7 mouse cellular contexts compared by ENCODE assay signal in the genomic region with DNA sequence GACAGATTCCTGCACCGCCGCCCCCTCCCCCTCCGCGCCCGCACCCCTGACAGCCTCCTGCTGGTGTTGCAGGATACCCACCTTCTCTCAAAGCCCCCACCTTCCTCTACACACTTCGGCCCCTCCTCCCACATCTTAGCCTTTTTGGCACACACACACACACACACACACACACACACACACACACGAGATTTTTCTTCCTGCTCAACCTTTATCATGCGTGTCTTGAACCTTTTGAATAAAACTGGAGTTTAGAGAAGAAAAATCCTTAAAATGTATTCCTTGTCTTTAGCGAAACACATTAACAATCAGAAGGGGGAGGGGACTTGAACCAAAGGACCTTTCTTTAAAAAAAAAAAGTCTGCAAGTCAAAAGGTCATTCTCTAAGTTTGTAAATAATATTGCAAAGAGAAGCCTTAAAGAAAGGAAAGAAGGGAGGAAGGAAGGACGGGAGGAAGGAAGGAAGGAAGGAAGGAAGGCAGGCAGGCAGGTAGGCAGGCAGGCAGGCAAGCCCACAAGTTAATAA.
A peak's percentile ranks its signal among the peaks of the same experiment; 100 is the strongest.
DNase-seq lines count a peak whose midpoint lies in the region; ATAC-seq and TF ChIP-seq lines count a peak whose summit lies in the region.

No protein-coding gene starts in this region.

- no peaks in the 10 kb centered on the region; the same call in 1 of the 2 replicates for H3K4me1 ChIP-seq in lung, embryonic 16.5 days (replicated peaks; ENCODE audit: control insufficient read depth, insufficient read depth, low read length)
- H3K4me1 ChIP-seq in forebrain, embryonic 10.5 days, result 0 out of 2 replicates have a peak, but pooled peaks cover 3% of the 10 kb centered on the region
- peaks cover 41% of the 10 kb centered on the region for H3K4me1 ChIP-seq in limb, embryonic 10.5 days
- peaks cover 8% of the 10 kb centered on the region for H3K4me1 ChIP-seq in small intestine, adult 2 months (ENCODE audit: control insufficient read depth, insufficient read depth, insufficient read length, low read length)

- H3K9ac ChIP-seq in lung, embryonic 16.5 days (ENCODE audit: low read length), result peak overlapping the region; percentile 70

- ATAC-seq in lung, embryonic 16.5 days (ENCODE audit: low read depth), result no peak

- H3K4me2 ChIP-seq in lung, embryonic 16.5 days (ENCODE audit: low read depth, low read length), result peak overlapping the region; percentile 94

- no peak overlapping the region for H3K27ac ChIP-seq in lung, embryonic 16.5 days (ENCODE audit: low read length)
- peak overlapping the region; percentile 100 for H3K27ac ChIP-seq in forebrain, embryonic 10.5 days
- H3K27ac ChIP-seq in limb, embryonic 10.5 days, result peak overlapping the region; percentile 96
- no peak overlapping the region for H3K27ac ChIP-seq in small intestine, adult 2 months (ENCODE audit: insufficient read depth, low read depth, low read length)

- no peaks in the 10 kb centered on the region for H3K36me3 ChIP-seq in lung, embryonic 16.5 days (ENCODE audit: control insufficient read depth, insufficient read depth, low read length)
- H3K36me3 ChIP-seq in forebrain, embryonic 10.5 days (replicated peaks), result peaks cover 60% of the 10 kb centered on the region
- H3K36me3 ChIP-seq in limb, embryonic 10.5 days, result no peaks in the 10 kb centered on the region
- no peaks in the 10 kb centered on the region for H3K36me3 ChIP-seq in small intestine, adult 2 months (ENCODE audit: control insufficient read depth, insufficient read depth, low read length)

- peak overlapping the region; percentile 66 for H3K4me3 ChIP-seq in lung, embryonic 16.5 days (ENCODE audit: low read length)
- H3K4me3 ChIP-seq in forebrain, embryonic 10.5 days, result peak overlapping the region; percentile 84
- H3K4me3 ChIP-seq in limb, embryonic 10.5 days, result peak overlapping the region; percentile 74
- H3K4me3 ChIP-seq in small intestine, adult 2 months (ENCODE audit: low read depth, low read length), result peak overlapping the region; percentile 67

- no peak for TF ChIP-seq POLR2A in small intestine, adult 2 months (IDR thresholded peaks at IDR 0.05; ENCODE audit: low read depth, low read length)

- no peak for DNase-seq in lung, adult 18-20 months
- peak; percentile 83 for DNase-seq in forebrain, embryonic 10.5 days (ENCODE audit: extremely low spot score, low spot score)
- DNase-seq in limb, embryonic 10.5 days (ENCODE audit: low spot score), result no peak
- no peak for DNase-seq in thymus, postnatal 14 days
- no peak for DNase-seq in urinary bladder, postnatal 10 days (ENCODE audit: low spot score)

- TF ChIP-seq CTCF in small intestine, adult 2 months (IDR thresholded peaks at IDR 0.05; ENCODE audit: extremely low read depth, insufficient read length, insufficient replicate concordance, low read depth, low read length), result no peak

- 1% methylated on average over 9 of the region's 10 CpGs for WGBS in lung, embryonic 16.5 days
- WGBS in forebrain, embryonic 10.5 days, result 0% methylated on average over 10 of the region's 10 CpGs
- WGBS in limb, embryonic 10.5 days, result 2% methylated on average over 10 of the region's 10 CpGs
- WGBS in small intestine, adult 2 months, result 4% methylated on average over 10 of the region's 10 CpGs

- H3K9me3 ChIP-seq in lung, embryonic 16.5 days (ENCODE audit: control insufficient read depth, low read length), result no peaks in the 10 kb centered on the region
- H3K9me3 ChIP-seq in forebrain, embryonic 10.5 days, result no peaks in the 10 kb centered on the region
- no peaks in the 10 kb centered on the region for H3K9me3 ChIP-seq in limb, embryonic 10.5 days (replicated peaks)

- peaks cover 76% of the 10 kb centered on the region for H3K27me3 ChIP-seq in lung, embryonic 16.5 days (ENCODE audit: control insufficient read depth, insufficient read depth, low read depth, low read length)
- peaks cover 97% of the 10 kb centered on the region for H3K27me3 ChIP-seq in forebrain, embryonic 10.5 days (ENCODE audit: poor library complexity, severe bottlenecking)
- H3K27me3 ChIP-seq in limb, embryonic 10.5 days (ENCODE audit: low read depth, poor library complexity, severe bottlenecking), result peaks cover 94% of the 10 kb centered on the region
- peaks cover 53% of the 10 kb centered on the region for H3K27me3 ChIP-seq in small intestine, adult 2 months (ENCODE audit: control insufficient read depth, insufficient read depth, low read length)

Comparison
In these comparisons a context has a peak if more than half of its experiments do, and no peak if none do; other contexts are left out.
1. H3K27ac ChIP-seq: peak in forebrain, embryonic 10.5 days (single experiment) and limb, embryonic 10.5 days (single experiment); none in lung, embryonic 16.5 days (single experiment) and small intestine, adult 2 months (single experiment).
2. Peak in every context shown above with its lines, with median percentiles within 50 percentile points of each other: H3K4me3 ChIP-seq.